In genomic region chr10:37960051-37960450, GRCm38 (mm10) we compare ENCODE assay signal across 11 mouse cellular contexts.
"Had no signal": no experiment of that assay in that cellular context is flagged by ENCODE, and none has a peak within 500 bp of the region (broad histone marks: within the 10 kb centered on the region; RNA-seq: fewer than 3 reads in every experiment).

No protein-coding gene starts in this region.

- DNase-seq: layer of hippocampus, adult 9-11 months; layer of hippocampus, postnatal 36 days; lung, adult 18-20 months; lung, postnatal 4 days; right cerebral cortex, postnatal 14 days; thymus, postnatal 36 days had no signal

- H3K4me1 ChIP-seq: intestine, embryonic 15.5 days; limb, embryonic 12.5 days; megakaryocyte, embryonic 14.5 days; midbrain, embryonic 12.5 days had no signal

- H3K4me3 ChIP-seq: intestine, embryonic 15.5 days; limb, embryonic 12.5 days; megakaryocyte, embryonic 14.5 days; midbrain, embryonic 12.5 days had no signal

- H3K36me3 ChIP-seq: intestine, embryonic 15.5 days; limb, embryonic 12.5 days; midbrain, embryonic 12.5 days had no signal

- H3K27ac ChIP-seq: intestine, embryonic 15.5 days; limb, embryonic 12.5 days; liver, embryonic 14.5 days; midbrain, embryonic 12.5 days had no signal

- H3K27me3 ChIP-seq: intestine, embryonic 15.5 days; limb, embryonic 12.5 days; megakaryocyte, embryonic 14.5 days; midbrain, embryonic 12.5 days had no signal
